Mouse (Mus musculus): ENCODE data around the gene Serpinh1.

DNA sequence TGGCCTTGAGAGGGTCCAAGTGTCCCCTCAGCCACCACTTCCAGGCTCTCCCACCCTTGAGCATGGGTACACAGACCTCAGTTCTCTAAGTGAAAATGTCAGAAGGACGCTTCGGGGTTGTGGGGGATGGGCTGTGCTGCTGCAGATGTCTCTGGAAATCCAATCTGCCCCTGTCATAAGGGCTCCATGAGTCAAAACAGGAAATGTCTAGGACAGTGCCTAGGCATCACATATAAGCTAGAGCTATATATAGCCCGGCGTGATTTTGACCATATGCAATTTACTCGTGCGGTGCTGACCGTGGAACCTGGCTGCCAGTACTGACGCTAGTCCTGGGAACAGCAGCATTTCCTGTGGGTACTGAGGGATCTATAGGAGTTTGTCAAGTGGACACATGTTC is 48.3 kb upstream of the Serpinh1 start:
- TF ChIP-seq EP300 (IDR thresholded peaks at IDR 0.05): peak; percentile 8; the same call in 1 of the 2 replicates
- no peak for TF ChIP-seq CTCF (IDR thresholded peaks at IDR 0.05)
